Mouse (Mus musculus): ENCODE measurements around the gene Olfr419. TPM values are rescaled to one million over a fixed set of nuclear protein-coding genes. Genes with fewer than 3 reads are reported as not detected.

The Olfr419 gene
- polyA plus RNA-seq (2012; rRNA removed) = not detected in 2 replicates

DNA sequence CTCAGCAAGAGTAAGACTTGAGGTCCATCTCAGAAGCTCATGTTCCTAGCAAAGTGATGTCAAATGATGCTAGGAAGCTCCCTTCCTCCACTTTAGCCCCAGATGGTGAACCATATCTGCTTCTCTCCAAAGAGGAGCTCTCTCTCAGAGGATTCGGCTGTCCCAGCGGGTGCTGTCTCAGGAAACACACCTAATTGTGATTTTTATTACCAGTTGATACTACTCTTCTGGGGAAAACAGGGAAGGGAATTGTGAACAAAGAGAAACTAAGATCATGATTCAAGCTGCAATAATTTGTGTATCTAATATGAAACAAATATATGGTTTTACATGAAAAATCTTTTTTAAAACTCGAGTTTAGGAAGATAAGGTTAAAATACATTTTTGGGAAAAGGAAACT lies at the start of gene Olfr419:
Gene Olfr419 (minus strand): TSS at position 101 of the 400 bp plus-strand sequence.
- H3K36me3 ChIP-seq (ENCODE audit: control insufficient read depth, insufficient read depth, low read length) = no peaks in the 10 kb centered on the region
- H3K4me1 ChIP-seq (ENCODE audit: control insufficient read depth, insufficient read depth, insufficient read length, low read length) = no peaks in the 10 kb centered on the region
- 73% methylated on average over 3 of the region's 3 CpGs for WGBS
- H3K27me3 ChIP-seq (ENCODE audit: control insufficient read depth, insufficient read depth, low read length) = no peaks in the 10 kb centered on the region
- no peak within 1 kb of the TSS for H3K4me3 ChIP-seq (ENCODE audit: low read depth, low read length)
- no peak within 1 kb of the TSS for H3K27ac ChIP-seq (ENCODE audit: insufficient read depth, low read depth, low read length)
- TF ChIP-seq POLR2A (IDR thresholded peaks at IDR 0.05; ENCODE audit: low read depth, low read length) (no peak), CTCF (IDR thresholded peaks at IDR 0.05; ENCODE audit: extremely low read depth, insufficient read length, insufficient replicate concordance, low read depth, low read length) (no peak)

DNA sequence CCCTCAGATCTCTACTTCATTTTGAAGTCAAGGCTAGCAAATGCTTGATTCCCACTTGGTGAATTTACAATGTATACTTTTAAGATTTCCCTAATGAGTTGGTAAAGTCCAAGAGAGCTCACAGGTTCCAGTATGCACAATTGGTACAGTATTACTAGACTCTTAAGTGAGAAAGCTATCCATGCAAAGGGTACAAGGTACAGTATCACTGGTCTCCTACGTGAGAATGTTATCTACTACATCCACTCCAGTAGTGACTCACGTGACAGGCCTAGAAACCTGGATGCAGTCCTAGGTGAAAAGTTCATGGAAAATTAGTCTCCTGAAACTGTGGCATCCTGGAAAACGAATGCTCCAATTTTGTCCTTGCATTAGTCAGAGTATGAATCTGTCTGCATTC lies 18.8 kb upstream of the Olfr419 start:
- no peak for TF ChIP-seq POLR2A (IDR thresholded peaks at IDR 0.05; ENCODE audit: low read depth, low read length)
- TF ChIP-seq CTCF (IDR thresholded peaks at IDR 0.05; ENCODE audit: extremely low read depth, insufficient read length, insufficient replicate concordance, low read depth, low read length) = no peak
- no peaks in the 10 kb centered on the region for H3K4me1 ChIP-seq (ENCODE audit: control insufficient read depth, insufficient read depth, insufficient read length, low read length)
- no peak overlapping the region for H3K4me3 ChIP-seq (ENCODE audit: low read depth, low read length)
- no peaks in the 10 kb centered on the region for H3K36me3 ChIP-seq (ENCODE audit: control insufficient read depth, insufficient read depth, low read length)
- H3K27ac ChIP-seq (ENCODE audit: insufficient read depth, low read depth, low read length) = no peak overlapping the region
- 65% methylated on average over 3 of the region's 3 CpGs for WGBS
- no peaks in the 10 kb centered on the region for H3K27me3 ChIP-seq (ENCODE audit: control insufficient read depth, insufficient read depth, low read length)

DNA sequence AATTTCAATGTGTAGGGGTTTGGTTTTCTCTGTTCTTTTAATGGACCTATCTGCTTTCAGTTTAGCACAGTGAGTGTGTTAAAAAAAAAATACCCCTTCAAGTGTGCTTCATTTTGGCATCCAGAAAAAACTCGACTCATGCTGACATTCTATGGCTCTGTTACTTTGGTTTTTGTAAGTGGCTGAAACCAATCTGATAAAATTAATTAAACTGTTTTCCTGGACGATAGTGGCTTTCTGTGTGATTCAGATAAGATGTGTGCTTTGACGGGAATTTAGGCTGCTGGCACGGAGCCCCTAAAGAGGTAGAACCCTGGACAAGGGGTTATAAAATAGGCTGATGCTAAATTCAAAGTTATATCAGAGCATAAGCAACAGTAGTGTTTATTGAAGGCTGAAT lies 17.3 kb upstream of the Olfr419 start:
- no peaks in the 10 kb centered on the region for H3K4me1 ChIP-seq (ENCODE audit: control insufficient read depth, insufficient read depth, insufficient read length, low read length)
- 31% methylated on average over 4 of the region's 4 CpGs for WGBS

DNA sequence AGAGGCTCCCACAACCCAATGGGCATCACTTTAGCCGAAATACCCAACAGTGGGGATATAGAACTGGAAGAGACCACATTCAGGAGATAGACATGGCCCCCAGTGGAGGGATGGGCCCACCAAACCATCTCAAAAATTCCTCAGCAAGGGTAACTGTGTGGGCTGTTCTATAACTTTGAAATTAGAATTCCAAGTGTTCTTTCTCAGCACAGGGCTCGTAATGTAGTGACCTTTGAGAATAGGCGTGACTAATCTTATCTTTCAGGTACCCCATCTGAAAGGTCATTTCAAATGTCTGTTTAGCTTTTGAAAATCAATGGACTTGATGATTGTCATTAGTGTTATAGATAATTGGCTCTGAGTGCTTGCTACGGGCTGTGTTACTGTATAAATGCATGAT lies 16.0 kb upstream of the Olfr419 start:
- Histone ChIP-seq H3K36me3 (ENCODE audit: control insufficient read depth, insufficient read depth, low read length) (no peaks in the 10 kb centered on the region), H3K27me3 (ENCODE audit: control insufficient read depth, insufficient read depth, low read length) (no peaks in the 10 kb centered on the region), H3K4me3 (ENCODE audit: low read depth, low read length) (no peak overlapping the region), H3K27ac (ENCODE audit: insufficient read depth, low read depth, low read length) (no peak overlapping the region), H3K4me1 (ENCODE audit: control insufficient read depth, insufficient read depth, insufficient read length, low read length) (no peaks in the 10 kb centered on the region)
- TF ChIP-seq CTCF (IDR thresholded peaks at IDR 0.05; ENCODE audit: extremely low read depth, insufficient read length, insufficient replicate concordance, low read depth, low read length) (no peak), POLR2A (IDR thresholded peaks at IDR 0.05; ENCODE audit: low read depth, low read length) (no peak)
- WGBS = 50% methylated on average over 4 of the region's 4 CpGs

More for the DNA sequence above, 17.3 kb upstream of the Olfr419 start:
- no peak for TF ChIP-seq POLR2A (IDR thresholded peaks at IDR 0.05; ENCODE audit: low read depth, low read length)
- no peak for TF ChIP-seq CTCF (IDR thresholded peaks at IDR 0.05; ENCODE audit: extremely low read depth, insufficient read length, insufficient replicate concordance, low read depth, low read length)
- H3K4me3 ChIP-seq (ENCODE audit: low read depth, low read length) = no peak overlapping the region
- no peaks in the 10 kb centered on the region for H3K36me3 ChIP-seq (ENCODE audit: control insufficient read depth, insufficient read depth, low read length)
- H3K27me3 ChIP-seq (ENCODE audit: control insufficient read depth, insufficient read depth, low read length) = no peaks in the 10 kb centered on the region
- H3K27ac ChIP-seq (ENCODE audit: insufficient read depth, low read depth, low read length) = no peak overlapping the region

DNA sequence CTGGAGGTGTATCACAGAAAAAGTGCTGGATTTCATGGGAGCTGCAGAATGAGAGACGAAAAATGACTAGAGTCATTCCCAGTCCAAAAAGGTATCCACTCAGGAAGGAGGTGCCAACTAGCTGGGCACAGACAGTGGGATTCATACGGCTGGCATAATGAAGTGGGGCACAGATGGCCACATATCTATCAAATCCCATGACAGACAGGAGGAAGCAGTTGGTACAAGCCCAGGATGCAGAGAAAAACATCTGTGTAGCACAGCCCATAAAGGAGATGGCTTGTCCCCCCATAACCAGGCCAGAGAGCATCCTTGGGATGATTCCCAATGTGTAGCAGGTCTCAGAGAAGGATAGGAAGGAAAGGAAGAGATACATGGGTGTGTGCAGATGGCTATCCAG lies 1.5 kb downstream of the Olfr419 start:
- no peaks in the 10 kb centered on the region for H3K4me1 ChIP-seq (ENCODE audit: control insufficient read depth, insufficient read depth, insufficient read length, low read length)
- no peak for TF ChIP-seq POLR2A (IDR thresholded peaks at IDR 0.05; ENCODE audit: low read depth, low read length)
- no peak for TF ChIP-seq CTCF (IDR thresholded peaks at IDR 0.05; ENCODE audit: extremely low read depth, insufficient read length, insufficient replicate concordance, low read depth, low read length)
- WGBS = 79% methylated on average over 2 of the region's 2 CpGs
- no peak overlapping the region for H3K27ac ChIP-seq (ENCODE audit: insufficient read depth, low read depth, low read length)
- H3K27me3 ChIP-seq (ENCODE audit: control insufficient read depth, insufficient read depth, low read length) = no peaks in the 10 kb centered on the region
- H3K36me3 ChIP-seq (ENCODE audit: control insufficient read depth, insufficient read depth, low read length) = no peaks in the 10 kb centered on the region
- no peak overlapping the region for H3K4me3 ChIP-seq (ENCODE audit: low read depth, low read length)

DNA sequence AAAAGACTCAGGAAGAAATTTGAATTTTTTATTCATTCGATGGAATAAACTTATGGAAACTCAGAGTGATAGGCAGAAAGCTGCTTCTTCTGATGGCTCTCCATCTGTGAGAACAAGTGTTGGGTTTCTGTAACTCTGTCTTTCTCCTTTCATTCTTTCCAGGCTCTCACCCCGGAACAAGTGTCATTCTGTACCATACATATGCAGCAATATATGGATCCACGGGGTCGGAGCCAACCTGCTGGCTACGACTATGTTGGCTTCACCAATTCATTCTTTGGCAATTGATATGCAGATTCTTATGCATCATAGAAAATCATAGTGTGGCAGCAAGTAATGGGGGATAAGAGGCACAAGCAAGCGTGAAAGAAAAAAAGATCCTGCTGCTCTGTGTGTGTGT lies 4.7 kb downstream of the Olfr419 start:
- Histone ChIP-seq H3K36me3 (ENCODE audit: control insufficient read depth, insufficient read depth, low read length) (no peaks in the 10 kb centered on the region), H3K27ac (ENCODE audit: insufficient read depth, low read depth, low read length) (no peak overlapping the region), H3K27me3 (ENCODE audit: control insufficient read depth, insufficient read depth, low read length) (no peaks in the 10 kb centered on the region), H3K4me1 (ENCODE audit: control insufficient read depth, insufficient read depth, insufficient read length, low read length) (no peaks in the 10 kb centered on the region), H3K4me3 (ENCODE audit: low read depth, low read length) (no peak overlapping the region)
- TF ChIP-seq POLR2A (IDR thresholded peaks at IDR 0.05; ENCODE audit: low read depth, low read length) (no peak), CTCF (IDR thresholded peaks at IDR 0.05; ENCODE audit: extremely low read depth, insufficient read length, insufficient replicate concordance, low read depth, low read length) (no peak)
- WGBS = 88% methylated on average over 6 of the region's 6 CpGs

DNA sequence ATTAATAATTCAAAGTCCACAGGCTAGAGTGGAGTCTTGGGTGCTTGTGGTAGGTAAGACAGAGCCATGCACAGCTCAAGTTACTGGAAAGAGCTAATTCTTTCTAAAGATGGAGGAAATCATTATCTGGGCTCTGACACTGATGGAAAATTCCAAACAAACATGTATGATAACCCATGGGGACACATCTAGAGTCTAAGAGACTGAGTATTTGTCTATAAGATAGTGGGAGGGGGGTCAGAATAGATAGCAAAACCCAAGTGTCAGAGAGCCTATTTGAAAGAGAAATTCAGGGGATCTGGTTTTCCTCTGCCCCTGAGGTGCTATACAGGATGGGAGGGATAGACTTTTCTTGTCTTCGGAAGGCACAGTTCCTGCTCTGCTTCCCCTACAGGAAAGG lies 5.8 kb downstream of the Olfr419 start:
- H3K27ac ChIP-seq (ENCODE audit: insufficient read depth, low read depth, low read length) = no peak overlapping the region
- no peaks in the 10 kb centered on the region for H3K4me1 ChIP-seq (ENCODE audit: control insufficient read depth, insufficient read depth, insufficient read length, low read length)
- H3K4me3 ChIP-seq (ENCODE audit: low read depth, low read length) = no peak overlapping the region
- no peak for TF ChIP-seq POLR2A (IDR thresholded peaks at IDR 0.05; ENCODE audit: low read depth, low read length)
- no peak for TF ChIP-seq CTCF (IDR thresholded peaks at IDR 0.05; ENCODE audit: extremely low read depth, insufficient read length, insufficient replicate concordance, low read depth, low read length)
- no peaks in the 10 kb centered on the region for H3K27me3 ChIP-seq (ENCODE audit: control insufficient read depth, insufficient read depth, low read length)
- 88% methylated on average over 1 of the region's 1 CpGs for WGBS
- no peaks in the 10 kb centered on the region for H3K36me3 ChIP-seq (ENCODE audit: control insufficient read depth, insufficient read depth, low read length)

DNA sequence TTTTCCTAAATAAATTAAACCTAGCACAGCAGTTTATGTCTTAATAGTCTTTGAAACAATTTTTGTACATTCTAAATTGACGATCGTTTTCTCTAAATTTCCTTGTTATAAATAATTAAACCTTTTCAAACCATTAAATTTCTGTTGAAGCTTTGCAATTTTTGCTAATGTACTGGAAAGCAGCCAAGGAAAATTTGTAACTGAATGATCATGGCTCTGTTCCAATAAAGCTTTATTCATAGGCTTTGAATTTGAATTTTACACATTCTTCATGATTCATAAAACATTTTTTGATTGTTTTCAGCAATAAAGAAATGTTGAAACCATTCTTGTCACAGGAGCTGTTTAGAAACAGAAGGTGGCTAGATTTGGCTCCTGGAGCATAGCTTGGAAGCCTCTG lies 7.2 kb downstream of the Olfr419 start:
- Histone ChIP-seq H3K36me3 (ENCODE audit: control insufficient read depth, insufficient read depth, low read length) (no peaks in the 10 kb centered on the region), H3K4me1 (ENCODE audit: control insufficient read depth, insufficient read depth, insufficient read length, low read length) (no peaks in the 10 kb centered on the region), H3K27ac (ENCODE audit: insufficient read depth, low read depth, low read length) (no peak overlapping the region), H3K27me3 (ENCODE audit: control insufficient read depth, insufficient read depth, low read length) (no peaks in the 10 kb centered on the region), H3K4me3 (ENCODE audit: low read depth, low read length) (no peak overlapping the region)
- TF ChIP-seq CTCF (IDR thresholded peaks at IDR 0.05; ENCODE audit: extremely low read depth, insufficient read length, insufficient replicate concordance, low read depth, low read length) (no peak), POLR2A (IDR thresholded peaks at IDR 0.05; ENCODE audit: low read depth, low read length) (no peak)
- WGBS = 79% methylated on average over 2 of the region's 2 CpGs
